Mouse (Mus musculus): ENCODE measurements at regions not wholly inside any gene's neighbourhood (a gene's known extent, or its start where the extent isn't known, plus 50 kb on each side); places are given as distances from the start of the nearest gene placed in this dataset.
A peak's percentile ranks its signal among the peaks of the same experiment; 100 is the strongest.

- no peak for DNase-seq (ENCODE audit: extremely low spot score, low spot score)
Observed at GRCm38 (mm10) chr3:68758609-68759008, 68.2 kb downstream of the Il12a start.

GRCm38 (mm10) chr3:68759375-68759774, 68.9 kb downstream of the Il12a start:
- DNase-seq (ENCODE audit: extremely low spot score, low spot score): peak; percentile 26

- no peak for DNase-seq (ENCODE audit: extremely low spot score, low spot score)
Observed at GRCm38 (mm10) chr3:68760806-68761205, 70.4 kb downstream of the Il12a start.

GRCm38 (mm10) chr3:68761242-68761625, 70.8 kb downstream of the Il12a start:
- DNase-seq (ENCODE audit: extremely low spot score, low spot score): peak; percentile 30

DNA sequence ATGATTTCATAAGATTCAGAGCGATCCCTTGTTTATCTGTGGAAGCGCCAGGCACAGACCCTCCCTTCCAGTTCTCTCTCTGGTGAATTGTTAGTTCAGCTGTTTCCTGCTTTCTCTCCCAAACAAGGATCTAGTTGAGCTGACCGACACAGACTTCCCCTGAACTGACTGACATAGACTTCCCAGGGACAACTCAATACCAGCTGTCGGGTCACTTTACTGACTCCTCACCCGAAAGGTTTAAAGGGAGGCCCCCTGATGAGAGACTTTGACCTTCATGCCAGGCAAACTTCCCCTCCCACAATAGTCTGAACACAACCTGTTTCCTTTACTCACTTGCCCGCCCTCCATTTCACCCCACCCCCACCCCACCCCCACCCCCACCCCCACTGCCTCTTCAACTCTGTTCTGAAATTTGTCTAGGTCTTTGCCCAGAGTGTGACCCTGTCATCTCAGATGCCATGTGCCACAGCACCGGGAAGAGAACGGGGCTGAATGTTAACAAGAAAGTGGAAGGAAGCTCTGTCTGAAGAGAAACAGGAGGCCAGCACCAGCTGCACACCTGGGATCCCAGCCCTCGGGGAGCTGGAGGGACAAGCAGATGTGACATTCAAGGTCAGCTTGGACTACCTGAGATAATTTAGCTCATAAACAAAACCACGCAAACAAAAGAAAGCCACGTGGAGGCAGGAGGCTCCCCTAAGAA, 71.3 kb downstream of the Il12a start:
- DNase-seq (ENCODE audit: extremely low spot score, low spot score): peak; percentile 48

DNA sequence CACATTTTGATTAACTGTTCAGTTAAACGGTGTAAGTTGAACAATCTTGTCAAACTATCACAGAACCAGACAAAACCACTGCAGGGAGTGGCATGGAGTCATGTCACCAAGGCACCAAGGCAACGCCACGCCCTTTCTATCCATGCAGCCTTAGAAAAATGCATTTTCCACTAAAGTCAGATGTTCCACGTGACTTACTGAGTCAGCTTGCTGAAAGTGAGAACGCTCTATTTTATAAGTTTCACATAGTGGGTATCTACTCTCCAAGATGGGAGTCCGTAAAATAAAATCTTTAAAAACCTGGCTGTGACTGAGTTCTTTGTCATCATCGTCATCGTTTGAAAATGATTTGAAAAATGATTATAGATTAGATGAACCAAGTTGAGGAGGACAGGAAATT, 72.5 kb downstream of the Il12a start:
- no peak for DNase-seq (ENCODE audit: extremely low spot score, low spot score)

GRCm38 (mm10) chr3:68764336-68764735, 73.9 kb downstream of the Il12a start:
- DNase-seq (ENCODE audit: extremely low spot score, low spot score): no peak

GRCm38 (mm10) chr3:68764917-68765598, 74.6 kb downstream of the Il12a start:
- DNase-seq (ENCODE audit: extremely low spot score, low spot score): no peak

DNA sequence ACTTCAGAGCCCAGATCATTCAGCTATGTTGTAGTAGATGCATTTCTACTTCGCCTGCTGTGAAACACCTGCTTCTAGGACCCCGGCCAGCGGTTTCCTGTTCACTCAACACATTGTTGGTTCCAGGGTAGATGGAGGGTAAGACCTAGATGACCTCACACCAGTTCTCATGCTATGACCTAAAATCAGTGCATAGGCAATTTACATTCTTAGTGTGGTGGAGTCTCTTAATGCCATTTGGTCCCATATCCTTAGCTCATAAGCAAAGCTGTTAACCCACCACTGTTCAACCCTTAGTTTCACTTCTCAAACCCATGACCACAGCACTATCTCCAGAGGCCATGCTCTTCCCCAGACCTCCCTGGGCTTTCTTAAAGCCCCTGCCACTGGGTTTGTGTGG, 81.1 kb downstream of the Il12a start:
- DNase-seq (ENCODE audit: extremely low spot score, low spot score): no peak

DNA sequence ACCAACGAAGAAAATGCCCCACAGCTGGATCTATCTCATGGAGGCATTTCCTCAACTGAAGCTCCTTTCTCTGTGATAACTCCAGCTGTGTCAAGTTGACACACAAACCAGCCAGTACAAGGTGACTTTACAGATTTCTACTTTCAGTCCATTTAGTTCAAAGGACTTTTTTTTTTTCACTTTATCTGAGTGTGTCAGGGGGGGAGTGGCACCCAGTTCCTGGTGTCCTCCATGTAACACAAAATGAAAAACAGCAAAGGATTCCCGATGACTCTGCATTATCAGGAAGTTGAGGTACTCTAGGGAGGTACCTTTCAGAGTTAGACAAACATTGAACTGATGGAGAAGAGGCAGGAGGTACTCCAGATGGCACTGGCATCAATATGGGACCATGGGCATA, 87.4 kb downstream of the Il12a start:
- DNase-seq (ENCODE audit: extremely low spot score, low spot score): no peak

- DNase-seq (ENCODE audit: extremely low spot score, low spot score): no peak
Observed at GRCm38 (mm10) chr3:68778354-68779040, 88.1 kb downstream of the Il12a start.

DNA sequence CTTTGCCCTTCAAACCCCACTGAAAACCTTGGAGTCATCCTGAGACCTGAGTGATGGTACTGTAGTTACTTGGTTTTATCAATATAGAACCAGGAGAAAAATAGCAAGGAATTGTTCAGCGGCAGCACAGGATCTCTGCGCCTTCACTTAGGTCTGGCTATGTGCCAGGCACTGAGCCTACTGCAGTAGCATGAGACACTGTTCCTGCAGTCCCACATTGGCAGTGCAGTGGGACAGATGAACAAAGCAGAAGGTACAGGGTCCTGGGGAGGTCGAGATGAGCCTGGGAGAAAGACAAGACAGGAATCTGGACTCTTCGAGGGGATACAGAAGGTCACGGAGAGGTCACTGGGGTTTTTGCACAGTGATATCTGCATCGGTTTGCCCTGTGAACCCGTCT, 88.5 kb upstream of the 1110032F04Rik start:
- DNase-seq (ENCODE audit: extremely low spot score, low spot score): no peak

GRCm38 (mm10) chr3:68781466-68781865, 87.9 kb upstream of the 1110032F04Rik start:
- DNase-seq (ENCODE audit: extremely low spot score, low spot score): no peak

DNA sequence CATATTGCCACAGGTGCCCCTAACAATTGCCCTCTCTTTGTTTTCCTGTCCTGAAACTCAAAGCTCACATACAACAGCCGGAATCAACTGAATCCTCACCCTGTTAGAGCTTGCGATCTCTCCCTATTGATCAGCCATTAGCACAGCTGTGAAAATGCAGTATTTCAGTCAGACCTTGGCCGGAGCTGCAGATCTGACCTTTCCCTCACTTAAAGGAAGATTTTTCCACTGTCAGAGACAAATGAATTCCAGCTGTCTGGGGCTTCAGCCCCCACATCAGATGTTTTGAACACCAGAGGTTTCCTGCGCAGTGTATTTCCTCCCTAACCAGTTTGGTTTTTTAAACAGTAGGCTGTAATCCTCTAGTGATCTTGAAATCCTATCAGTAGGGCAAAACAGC, 87.0 kb upstream of the 1110032F04Rik start:
- peak; percentile 39 for DNase-seq (ENCODE audit: extremely low spot score, low spot score)

- no peak for DNase-seq (ENCODE audit: extremely low spot score, low spot score)
Observed at GRCm38 (mm10) chr3:68783666-68784416, 85.5 kb upstream of the 1110032F04Rik start.

DNA sequence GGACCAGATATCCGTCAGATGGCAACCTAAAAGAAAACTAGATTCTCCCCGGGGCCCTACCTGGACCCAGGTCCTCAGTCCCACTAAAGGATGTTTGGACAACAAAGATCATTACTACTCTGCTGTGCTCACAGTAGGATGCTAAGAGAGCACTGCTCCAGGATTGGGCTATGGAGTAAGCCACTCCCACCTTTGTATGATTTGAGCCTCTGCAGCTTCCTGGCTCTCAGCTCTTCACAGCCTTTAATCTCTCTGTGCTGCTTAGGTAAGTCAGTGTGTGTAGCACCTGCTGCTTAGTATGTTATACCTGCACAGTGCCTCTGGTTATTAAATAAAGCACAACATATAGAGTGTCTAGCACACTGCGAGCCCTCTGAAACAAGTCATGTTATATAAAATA, 82.6 kb upstream of the 1110032F04Rik start:
- no peak for DNase-seq (ENCODE audit: extremely low spot score, low spot score)

DNA sequence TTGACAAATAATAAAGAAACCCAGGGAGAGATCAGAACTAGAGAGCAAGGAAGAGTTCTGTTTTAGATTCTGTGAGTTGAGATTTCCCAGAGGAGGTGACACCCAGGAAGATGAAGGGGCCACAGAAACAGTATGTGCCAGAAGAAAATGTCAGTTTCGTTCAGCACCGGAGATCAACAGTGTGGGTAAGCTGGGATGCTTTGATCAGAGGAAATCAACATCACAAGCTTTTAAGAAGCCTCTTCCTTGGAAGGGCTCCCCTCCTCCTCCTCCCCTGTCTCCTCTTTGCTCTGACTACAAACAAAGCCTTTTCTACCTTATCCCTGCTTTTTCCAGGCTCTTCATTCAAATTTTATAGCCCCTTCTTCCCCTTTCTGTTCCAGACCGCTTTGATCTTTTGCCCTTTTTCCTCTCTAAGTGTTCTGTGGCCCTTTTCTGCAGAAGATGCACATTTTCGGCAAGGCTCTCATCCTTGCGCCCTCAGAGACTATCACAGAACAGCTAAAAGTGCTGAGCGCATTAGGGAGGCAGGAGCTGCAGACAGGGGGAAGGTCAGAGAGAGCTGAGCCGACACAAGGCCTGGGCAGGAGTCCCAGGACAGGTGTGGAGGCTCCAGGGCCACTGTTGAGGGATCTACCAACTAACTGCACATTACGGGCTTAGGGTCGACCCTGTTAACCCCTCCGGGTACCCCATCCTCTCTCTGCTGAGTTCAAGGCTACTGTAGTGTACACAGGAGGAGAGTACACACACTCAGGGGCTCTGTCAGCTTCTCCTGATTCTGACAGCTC, 81.8 kb upstream of the 1110032F04Rik start:
- no peak for DNase-seq (ENCODE audit: extremely low spot score, low spot score)

DNA sequence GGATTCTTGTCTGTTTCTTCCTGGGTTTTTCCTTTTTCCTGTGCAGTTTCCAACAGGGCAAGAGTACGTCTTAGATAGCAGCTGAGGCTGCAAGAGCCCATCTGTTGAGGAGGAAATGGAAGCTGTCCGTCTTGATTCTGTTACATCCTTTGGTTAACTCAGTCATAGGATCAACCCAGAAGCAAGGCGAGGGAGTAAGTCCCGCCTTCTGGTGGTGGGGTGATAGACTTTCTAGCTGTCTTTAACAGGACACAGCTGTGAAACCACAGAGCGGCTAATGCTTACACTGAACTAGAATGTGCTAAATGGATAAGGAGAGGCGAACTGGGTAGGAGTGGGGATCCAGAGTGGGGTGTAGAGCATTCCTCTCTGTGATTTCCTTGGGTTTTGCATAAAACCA, 79.9 kb upstream of the 1110032F04Rik start:
- no peak for DNase-seq (ENCODE audit: extremely low spot score, low spot score)

DNA sequence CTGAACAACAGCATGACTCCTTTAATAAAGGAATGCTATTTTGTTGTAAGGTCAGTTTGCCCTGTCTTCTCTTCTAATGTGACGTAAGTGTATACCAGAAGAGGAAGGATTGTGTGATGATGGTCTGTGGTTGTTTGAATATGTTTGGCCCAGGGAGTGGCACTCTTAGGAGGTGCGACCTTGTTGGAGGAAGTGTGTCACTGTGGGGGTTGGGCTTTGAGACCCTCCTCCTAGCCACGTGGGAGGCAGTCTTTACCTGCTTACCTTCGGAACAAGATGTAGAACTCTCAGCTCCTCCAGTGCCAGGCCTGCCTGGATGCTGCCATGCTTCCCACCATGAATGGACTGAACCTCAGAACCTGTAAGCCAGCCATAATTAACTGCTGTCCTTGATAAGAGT, 78.9 kb upstream of the 1110032F04Rik start:
- no peak for DNase-seq (ENCODE audit: extremely low spot score, low spot score)

DNA sequence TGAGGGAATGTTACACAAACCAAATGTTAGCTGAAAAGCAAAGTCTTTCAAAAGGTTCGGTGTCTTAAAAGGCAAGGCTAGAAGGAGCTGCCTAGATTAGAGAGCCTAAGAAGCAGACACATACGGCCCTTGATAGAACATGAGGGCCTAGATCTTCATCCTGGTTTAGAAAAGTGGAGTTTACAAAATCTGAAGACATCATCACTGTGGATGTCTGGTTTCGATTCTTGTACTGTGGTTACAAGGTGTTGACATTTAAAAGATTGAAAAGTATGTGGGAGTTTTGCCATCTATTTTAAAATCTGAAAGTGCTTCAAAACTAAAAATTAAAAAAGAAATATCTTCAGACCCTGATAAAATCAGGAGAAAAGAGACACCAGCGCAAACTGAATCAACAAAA, 76.5 kb upstream of the 1110032F04Rik start:
- no peak for DNase-seq (ENCODE audit: extremely low spot score, low spot score)

DNA sequence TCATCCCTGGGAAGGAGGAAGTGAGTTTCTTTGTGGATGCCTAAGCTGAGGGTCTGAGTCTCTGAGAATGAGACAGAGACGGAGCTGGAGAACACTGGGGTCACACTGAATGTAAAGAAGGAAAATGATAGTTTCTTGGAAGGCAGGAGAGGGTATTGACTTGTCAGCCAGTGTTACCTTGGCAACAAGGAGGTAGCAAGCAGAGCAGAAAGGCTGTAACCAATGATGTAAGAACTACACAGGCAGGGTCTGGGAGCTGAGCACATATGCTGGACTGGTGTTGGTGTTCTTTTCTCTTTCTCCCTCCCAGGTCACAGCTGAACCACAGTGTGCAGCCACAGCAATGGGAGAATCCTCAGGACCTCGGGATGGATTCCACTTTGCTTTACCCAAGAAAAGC, 75.5 kb upstream of the 1110032F04Rik start:
- DNase-seq (ENCODE audit: extremely low spot score, low spot score): no peak
